Mouse (Mus musculus): Measurements from ENCODE around the gene Tmem8b.

The Tmem8b gene

DNA sequence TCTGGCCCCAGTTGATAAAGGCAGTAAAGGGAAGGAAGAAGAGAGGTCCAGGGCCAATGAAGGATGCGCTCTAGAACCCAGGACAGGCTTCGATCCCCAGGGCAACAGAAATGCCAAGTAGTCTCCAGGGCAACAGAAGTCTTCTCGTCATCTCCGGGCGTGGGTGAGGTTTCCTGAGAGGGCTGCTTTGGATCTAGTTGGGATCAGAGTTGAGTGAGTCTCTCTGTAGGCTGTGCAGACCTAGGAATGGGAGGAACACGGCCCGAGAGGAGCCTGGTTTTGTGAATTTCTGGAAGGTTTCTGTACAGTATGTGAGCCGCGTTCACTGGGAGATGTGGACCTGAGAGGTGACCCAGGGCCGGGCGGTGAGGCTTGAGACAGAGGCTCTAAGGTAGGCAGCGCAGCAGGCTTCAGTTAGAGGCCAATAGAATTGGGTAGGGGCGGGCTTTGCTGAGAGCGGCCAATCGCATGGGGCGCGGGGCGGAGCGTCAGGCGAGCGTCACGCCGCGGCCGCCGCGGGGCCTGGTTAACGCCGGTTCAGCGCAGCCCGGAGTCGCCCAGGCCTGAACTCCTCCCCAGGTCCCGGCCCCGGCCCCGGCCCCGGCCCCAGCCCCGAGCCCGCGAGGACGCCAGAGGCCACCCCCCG is at the start of gene Tmem8b, which contains the start of gene Fam221b:
TSS of gene Tmem8b (plus strand) at position 190 of the 646 bp plus-strand sequence.
TSS of gene Fam221b (minus strand) at position 364 of the 646 bp plus-strand sequence.
- DNase-seq (ENCODE audit: low spot score in 2 of 2) = peak; percentile 85 to 88

GRCm38 (mm10) chr4:43620146-43620778 is 48.5 kb upstream of the Tmem8b start:
- no peak for DNase-seq (ENCODE audit: low spot score in 2 of 2)

- no peak for DNase-seq (ENCODE audit: low spot score in 2 of 2)
Measured at GRCm38 (mm10) chr4:43629106-43629817, 39.5 kb upstream of the Tmem8b start.

DNA sequence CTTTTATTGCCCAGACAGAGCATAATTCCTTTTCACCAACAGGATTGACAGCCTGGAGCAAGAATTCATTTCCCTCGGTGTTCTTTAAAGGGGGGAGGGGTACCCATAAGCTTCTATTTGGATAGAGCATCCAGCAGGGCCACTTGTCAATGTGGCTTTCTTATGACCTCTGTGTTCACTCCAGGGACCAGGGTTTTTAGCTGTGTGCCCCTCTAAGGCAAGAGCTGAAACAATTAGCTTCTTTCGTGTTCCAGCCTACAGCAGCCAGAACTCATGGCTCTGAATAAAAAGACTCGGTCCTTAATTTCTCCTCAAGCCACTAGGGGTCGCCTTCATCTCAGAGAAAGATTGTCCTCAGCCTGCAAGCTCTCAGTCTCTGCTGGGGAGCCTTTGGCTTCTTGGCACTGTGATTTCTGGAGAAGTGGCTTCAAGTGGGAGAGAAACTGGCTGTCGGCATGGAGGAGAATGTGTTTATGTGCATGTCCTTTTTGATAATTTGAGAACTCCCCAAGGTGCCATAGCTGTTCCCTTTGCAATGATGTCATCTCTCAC is 38.7 kb upstream of the Tmem8b start:
- DNase-seq (ENCODE audit: low spot score in 2 of 2) = peak; percentile 70 to 86

- DNase-seq (ENCODE audit: low spot score in 2 of 2) = no peak
Measured at GRCm38 (mm10) chr4:43630671-43631045, 38.1 kb upstream of the Tmem8b start.

DNA sequence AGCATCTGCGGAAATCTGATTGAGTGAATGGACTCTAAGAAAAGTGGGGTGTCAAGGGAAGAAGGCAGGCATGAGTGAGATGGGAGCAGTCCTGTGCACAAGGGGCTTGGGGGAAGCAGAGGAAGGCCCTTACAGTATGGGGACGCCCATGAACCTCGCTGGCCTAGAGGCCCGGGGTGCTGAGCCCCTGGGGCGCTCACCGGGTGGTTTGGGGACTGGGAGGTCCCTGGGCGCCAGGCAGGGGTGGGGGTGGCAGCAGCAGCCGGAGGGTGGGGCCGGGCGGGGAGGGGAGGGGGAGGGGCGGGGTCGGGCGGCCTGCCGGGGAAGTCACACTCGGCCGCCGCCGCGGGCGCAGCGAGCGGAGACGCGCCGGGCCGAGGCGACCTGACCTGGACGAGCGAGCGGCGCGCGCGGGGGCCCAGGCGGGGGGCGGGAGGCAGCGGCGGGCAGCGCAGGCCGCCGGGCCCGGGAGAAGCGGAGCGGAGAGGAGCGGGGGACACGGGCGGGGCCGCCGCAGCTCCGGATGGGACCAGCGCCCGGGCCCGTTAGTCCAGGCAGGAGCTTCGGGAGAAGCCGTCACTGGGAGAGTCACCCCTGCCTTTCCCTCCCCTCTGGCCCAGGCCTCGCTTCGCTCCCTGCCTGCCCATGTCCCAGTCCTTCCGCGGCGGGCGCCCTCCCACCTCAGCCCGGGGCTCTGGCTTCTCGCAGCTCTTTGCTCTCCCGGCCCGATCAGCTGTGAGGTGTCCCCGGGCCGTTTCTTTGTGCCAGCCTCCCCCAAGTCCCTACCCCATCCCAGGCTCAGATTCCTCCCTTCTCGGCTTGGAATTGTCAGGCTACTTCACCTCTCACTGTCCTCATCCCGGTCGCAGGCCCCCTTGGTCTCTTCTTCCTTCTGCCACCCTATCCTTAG is 37.5 kb upstream of the Tmem8b start, which contains the start of gene Npr2:
TSS of gene Npr2 (plus strand) at position 890 of the 910 bp plus-strand sequence.
- DNase-seq (ENCODE audit: low spot score in 2 of 2) = no peak

GRCm38 (mm10) chr4:43631956-43632920 is 36.5 kb upstream of the Tmem8b start:
- no peak for DNase-seq (ENCODE audit: low spot score in 2 of 2)

DNA sequence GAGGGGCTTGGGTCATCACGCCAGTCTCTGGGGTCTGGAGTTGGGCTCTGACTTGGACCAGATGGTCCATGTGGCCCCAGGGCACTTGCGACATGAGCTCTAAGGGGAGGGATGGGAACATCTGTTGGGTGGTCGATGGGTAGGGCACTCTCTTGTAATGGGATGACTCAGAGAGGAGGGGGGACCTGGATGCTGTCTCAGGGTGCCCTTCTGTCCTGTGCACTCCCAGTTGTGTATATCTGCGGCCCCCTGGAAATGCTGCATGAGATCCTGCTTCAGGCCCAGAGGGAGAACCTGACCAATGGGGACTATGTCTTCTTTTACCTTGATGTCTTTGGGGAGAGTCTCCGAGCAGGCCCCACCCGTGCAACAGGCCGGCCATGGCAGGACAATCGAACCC is 35.5 kb upstream of the Tmem8b start:
- DNase-seq (ENCODE audit: low spot score in 2 of 2) = no peak

DNA sequence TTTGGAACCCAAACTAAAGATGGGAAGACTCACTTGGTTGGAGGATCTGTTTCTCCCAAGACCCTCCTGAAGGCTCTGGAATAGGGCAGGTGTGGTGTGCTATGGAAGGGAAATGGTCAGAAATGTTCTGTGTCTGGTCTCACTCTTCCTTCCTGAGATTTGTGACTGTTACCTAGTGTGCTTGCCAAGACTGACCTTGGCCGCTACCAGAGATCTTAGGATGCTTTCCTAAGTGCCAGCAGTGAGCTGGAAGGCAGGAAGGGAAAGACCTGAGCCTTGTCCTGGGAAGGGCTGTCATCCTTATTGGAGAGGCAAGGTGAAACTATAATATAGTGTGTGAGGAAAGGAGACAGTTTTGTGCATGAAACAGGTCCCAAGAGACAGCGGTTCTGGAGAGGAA is 35.0 kb upstream of the Tmem8b start:
- no peak for DNase-seq (ENCODE audit: low spot score in 2 of 2)

GRCm38 (mm10) chr4:43634621-43635374 is 34.0 kb upstream of the Tmem8b start:
- DNase-seq (ENCODE audit: low spot score in 2 of 2) = no peak

GRCm38 (mm10) chr4:43636751-43637150 is 32.0 kb upstream of the Tmem8b start:
- DNase-seq (ENCODE audit: low spot score in 2 of 2) = no peak

DNA sequence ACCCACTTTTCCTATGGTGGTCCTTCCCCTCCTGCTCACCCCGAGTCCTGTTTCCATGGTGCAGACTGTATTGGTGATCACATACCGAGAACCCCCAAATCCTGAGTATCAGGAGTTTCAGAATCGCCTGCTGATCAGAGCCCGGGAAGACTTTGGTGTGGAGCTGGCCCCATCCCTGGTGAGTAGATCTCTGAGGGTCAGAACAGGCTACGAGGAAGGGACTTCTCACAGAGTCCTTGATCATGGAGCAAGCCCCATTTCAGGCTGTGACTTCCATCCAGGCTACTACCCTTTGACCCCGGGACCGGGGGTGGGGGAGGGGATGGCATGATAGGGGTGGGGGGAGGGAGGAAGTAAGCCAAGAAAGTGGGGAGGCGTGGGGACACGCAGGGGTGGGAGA is 28.7 kb upstream of the Tmem8b start:
- DNase-seq (ENCODE audit: low spot score in 2 of 2) = no peak

DNA sequence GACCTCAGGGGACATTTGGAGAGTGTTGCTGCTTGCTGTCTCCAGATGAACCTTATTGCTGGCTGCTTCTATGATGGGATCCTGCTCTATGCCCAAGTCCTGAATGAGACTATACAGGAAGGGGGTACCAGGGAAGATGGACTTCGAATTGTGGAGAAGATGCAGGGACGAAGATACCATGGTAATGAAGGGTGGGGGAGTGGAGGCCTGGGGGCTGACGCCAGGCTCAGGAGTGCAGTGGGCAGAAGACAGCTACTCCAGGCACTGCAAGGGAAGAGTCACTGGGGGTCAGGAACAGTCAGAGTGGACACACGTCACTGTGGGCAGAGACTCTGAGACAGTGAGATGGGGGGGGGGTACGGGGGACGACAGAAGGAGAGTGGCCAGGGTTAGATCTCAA is 28.3 kb upstream of the Tmem8b start:
- DNase-seq (ENCODE audit: low spot score in 2 of 2) = no peak

DNA sequence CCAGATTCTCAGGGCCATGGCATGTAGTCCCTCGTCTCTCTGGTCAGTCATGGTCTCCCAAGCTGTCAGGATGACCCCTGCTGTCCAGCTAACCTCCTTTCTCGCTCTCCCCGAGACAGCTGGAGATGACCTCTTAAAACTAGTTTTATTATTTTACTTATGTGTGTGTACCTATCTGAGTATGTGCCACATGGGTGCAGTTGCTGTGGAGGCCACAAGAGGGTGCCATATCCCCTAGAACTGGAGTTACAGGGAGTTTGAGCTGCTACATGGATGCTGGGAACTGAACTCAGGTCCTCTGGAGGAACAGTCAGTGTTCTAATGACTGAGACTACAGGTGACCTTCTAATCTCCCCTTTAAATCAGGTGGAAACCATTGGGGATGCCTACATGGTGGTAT is 19.0 kb upstream of the Tmem8b start:
- DNase-seq (ENCODE audit: low spot score in 2 of 2) = no peak

- no peak for DNase-seq (ENCODE audit: low spot score in 2 of 2)
Measured at GRCm38 (mm10) chr4:43652726-43653125, 16.0 kb upstream of the Tmem8b start.

- no peak for DNase-seq (ENCODE audit: low spot score in 2 of 2)
Measured at GRCm38 (mm10) chr4:43653161-43654015, 15.4 kb upstream of the Tmem8b start, which contains the start of gene Spag8. Spag8 (minus strand) TSS chr4:43653594.

GRCm38 (mm10) chr4:43655656-43656338 is 13.0 kb upstream of the Tmem8b start:
- peak in 1 of 2 experiments; percentile 38 for DNase-seq (ENCODE audit: low spot score in 2 of 2)
